Mouse (Mus musculus) heart, adult 2 months (tissue): ENCODE data around the gene Sycn.

Experiments used
- CTCF ChIP-seq: fragments of 200-600 bp; IDR thresholded peaks from 2 replicates; pipeline ENCODE4 v1.8.1; 2022; ENCODE audit warnings: antibody characterized with exemption, mild to moderate bottlenecking, moderate library complexity
- POLR2A ChIP-seq: fragments of 200-500 bp; IDR thresholded peaks from 2 replicates; pipeline ENCODE4 v1.6.1; 2011; ENCODE audit warnings: mild to moderate bottlenecking, low read depth, low read length, control low read depth; ENCODE audit not compliant: insufficient read depth

DNA sequence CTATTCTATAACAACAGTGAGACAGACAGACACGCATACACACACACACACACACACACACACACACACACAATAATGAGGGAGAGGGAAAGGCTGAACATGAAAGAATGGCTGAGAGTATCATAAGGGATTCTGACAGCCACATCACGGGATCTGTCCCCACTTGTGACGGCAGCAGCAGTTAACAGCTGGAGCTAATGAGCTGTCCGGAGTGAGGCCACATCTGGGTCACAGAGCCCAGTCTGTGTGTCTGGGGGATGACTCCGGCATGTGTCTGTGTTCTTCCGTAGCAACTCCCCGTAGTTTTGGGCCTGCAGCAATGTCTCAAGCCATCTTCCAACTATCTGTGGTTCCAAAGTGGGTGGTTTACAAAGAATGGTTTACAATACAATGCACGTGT, 8.7 kb upstream of the Sycn start:
- TF ChIP-seq POLR2A (no peak), CTCF (no peak)
